Mouse (Mus musculus) kidney, postnatal 10 days (tissue): ENCODE measurements around the gene Mto1.
A peak's percentile ranks its signal among the peaks of the same experiment; 100 is the strongest.
"Not testable (repeated sequence)": the region's sequence is repeated elsewhere in the genome, so short reads cannot be mapped to it uniquely, and the experiment has no call there.

Experiments used
- DNase-seq: peaks from one replicate; pipeline ENCODE4 v3.0.0; 2021; ENCODE audit warnings: mixed read lengths

The Mto1 gene

GRCm38 (mm10) chr9:78506722-78507077 is 58.7 kb downstream of the Mto1 start:
- no peak for DNase-seq

GRCm38 (mm10) chr9:78508106-78508786 is 60.2 kb downstream of the Mto1 start:
- no peak for DNase-seq

GRCm38 (mm10) chr9:78511705-78512104 is 63.7 kb downstream of the Mto1 start:
- DNase-seq: no peak

GRCm38 (mm10) chr9:78513776-78514500 is 65.9 kb downstream of the Mto1 start:
- no peak for DNase-seq

- no peak for DNase-seq
Measured at GRCm38 (mm10) chr9:78514681-78515080, 66.7 kb downstream of the Mto1 start.

GRCm38 (mm10) chr9:78516125-78516524 is 68.1 kb downstream of the Mto1 start:
- no peak for DNase-seq

GRCm38 (mm10) chr9:78517237-78517636 is 69.2 kb downstream of the Mto1 start:
- not testable (repeated sequence) for DNase-seq

- peak; percentile 69 for DNase-seq
Measured at GRCm38 (mm10) chr9:78520127-78520779, 72.2 kb downstream of the Mto1 start.

- DNase-seq: peak; percentile 80
Measured at GRCm38 (mm10) chr9:78520780-78521601, 73.0 kb downstream of the Mto1 start.

- peak; percentile 38 for DNase-seq
Measured at GRCm38 (mm10) chr9:78521689-78522088, 73.7 kb downstream of the Mto1 start.
